Mouse (Mus musculus) stomach, postnatal 0 days (tissue): Measurements from ENCODE around the gene Abcf2. TPM values are rescaled to one million over a fixed set of nuclear protein-coding genes. Genes with fewer than 3 reads are reported as not detected.

Experiments
- ATAC-seq: fragments of 200-750 bp; cut with Nextera tagmentation; 2 replicates; pipeline ENCODE4 v1.8.0; 2017; ENCODE audit not compliant: low FRiP score, low TSS enrichment
- DNase-seq: peaks from one replicate; pipeline ENCODE4 v3.0.0-alpha.2; 2016; ENCODE audit warnings: low spot score
- H3K27ac ChIP-seq: fragments of 300-500 bp; sonication (generic); replicated peaks from 2 replicates; pipeline ENCODE4 v1.5.1; 2014; ENCODE audit warnings: mild to moderate bottlenecking, control low read depth
- H3K27me3 ChIP-seq: fragments of 300-500 bp; sonication (generic); 2 replicates; pipeline ENCODE4 v1.6.1; 2014; ENCODE audit warnings: low read length; ENCODE audit not compliant: control insufficient read depth, insufficient read depth
- H3K36me3 ChIP-seq: fragments of 300-500 bp; sonication (generic); 2 replicates; pipeline ENCODE4 v1.6.1; 2014; ENCODE audit warnings: low read length, mixed read lengths; ENCODE audit not compliant: control insufficient read depth, insufficient read depth
- H3K4me1 ChIP-seq: fragments of 300-500 bp; sonication (generic); replicated peaks from 2 replicates; pipeline ENCODE4 v1.6.1; 2014; ENCODE audit warnings: antibody characterized with exemption; ENCODE audit not compliant: control insufficient read depth, insufficient read depth
- H3K4me2 ChIP-seq: fragments of 300-500 bp; sonication (generic); replicated peaks from 2 replicates; pipeline ENCODE4 v1.6.1; 2014; ENCODE audit warnings: low read depth, mild to moderate bottlenecking, control low read depth, moderate library complexity
- H3K4me3 ChIP-seq: fragments of 300-500 bp; sonication (generic); 2 replicates; pipeline ENCODE4 v1.5.1; 2014; ENCODE audit warnings: low read depth, low read length, control low read depth
- H3K9ac ChIP-seq: fragments of 300-500 bp; sonication (generic); 2 replicates; pipeline ENCODE4 v1.6.1; 2014; ENCODE audit warnings: mild to moderate bottlenecking, low read length, control low read depth, mixed read lengths
- H3K9me3 ChIP-seq: fragments of 300-500 bp; sonication (generic); 2 replicates; pipeline ENCODE4 v1.6.1; 2016; ENCODE audit warnings: low read length; ENCODE audit not compliant: control insufficient read depth
- CTCF ChIP-seq: IDR thresholded peaks from 2 replicates; pipeline ENCODE4 v1.5.1; 2016; ENCODE audit warnings: antibody characterized with exemption, low read depth, mild to moderate bottlenecking, moderate library complexity
- EP300 ChIP-seq: optimal IDR thresholded peaks from 2 replicates; pipeline ENCODE3; 2016; ENCODE audit warnings: antibody characterized with exemption
- WGBS: fragments of 180-500 bp; shearing (Covaris S2); extraction: QIAGEN DNeasy Blood & Tissue Kit; methylation state at CpG from one replicate; pipeline ENCODE4 v1.1.7; 2014; 5-methylcytosine and 5-hydroxymethylcytosine counted together
- polyA plus RNA-seq: library from polyadenylated mRNA; unstranded; fragments of >200 nt; fragmentation: Nextera tagmentation; extraction: Ambion mirVana; gene quantifications from 2 replicates; pipeline ENCODE4 v1.2.1, GENCODE M21; 2015

Abcf2 gene
- polyA plus RNA-seq, 1 experiment from 2014 or later: 45.3 TPM

GRCm38 (mm10) chr5:24599137-24599536, 21.9 kb upstream of the Abcf2 start:
- no peaks in the 10 kb centered on the region for H3K27me3 ChIP-seq
- TF ChIP-seq EP300 (no peak), CTCF (no peak)
- ATAC-seq (no peak), DNase-seq (no peak)
- peak overlapping the region; percentile 47 for H3K4me3 ChIP-seq
- no peaks in the 10 kb centered on the region for H3K9me3 ChIP-seq
- WGBS: 26% methylated on average over 8 of the region's 8 CpGs
- H3K27ac ChIP-seq: no peak overlapping the region
- H3K9ac ChIP-seq: peak overlapping the region; percentile 18; the same call in 1 of the 2 replicates
- peaks cover 11% of the 10 kb centered on the region for H3K4me1 ChIP-seq
- H3K36me3 ChIP-seq: peaks cover 7% of the 10 kb centered on the region; the same call in 1 of the 2 replicates
- H3K4me2 ChIP-seq: peak overlapping the region; percentile 89

- peaks cover 7% of the 10 kb centered on the region; the same call in 1 of the 2 replicates for H3K36me3 ChIP-seq
- TF ChIP-seq CTCF (peak; percentile 69), EP300 (no peak)
- H3K4me3 ChIP-seq: peak overlapping the region; percentile 47
- H3K27ac ChIP-seq: no peak overlapping the region
- H3K9ac ChIP-seq: peak overlapping the region; percentile 61
- H3K4me1 ChIP-seq: peaks cover 8% of the 10 kb centered on the region
- H3K4me2 ChIP-seq: peak overlapping the region; percentile 89
- DNase-seq (peak; percentile 75), ATAC-seq (peak; percentile 17; the same call in 1 of the 2 replicates)
- no peaks in the 10 kb centered on the region for H3K9me3 ChIP-seq
- no peaks in the 10 kb centered on the region for H3K27me3 ChIP-seq
- under 1% methylated on average over 29 of the region's 41 CpGs for WGBS
Observed at GRCm38 (mm10) chr5:24598570-24599006, 21.3 kb upstream of the Abcf2 start.

- DNase-seq: no peak
- Histone ChIP-seq H3K4me3 (peak overlapping the region; percentile 47), H3K36me3 (peaks cover 7% of the 10 kb centered on the region; the same call in 1 of the 2 replicates), H3K4me2 (peak overlapping the region; percentile 89), H3K27me3 (no peaks in the 10 kb centered on the region), H3K9ac (peak overlapping the region; percentile 61), H3K4me1 (peaks cover 2% of the 10 kb centered on the region), H3K27ac (no peak overlapping the region), H3K9me3 (no peaks in the 10 kb centered on the region)
- TF ChIP-seq CTCF (no peak), EP300 (no peak)
- ATAC-seq: no peak
- 30% methylated on average over 14 of the region's 15 CpGs for WGBS
Observed at GRCm38 (mm10) chr5:24597901-24598569, 20.8 kb upstream of the Abcf2 start.

GRCm38 (mm10) chr5:24597221-24597728, 20.0 kb upstream of the Abcf2 start:
- H3K36me3 ChIP-seq: peaks cover 9% of the 10 kb centered on the region; the same call in 1 of the 2 replicates
- WGBS: 58% methylated on average over 2 of the region's 2 CpGs
- H3K27me3 ChIP-seq: no peaks in the 10 kb centered on the region
- TF ChIP-seq CTCF (peak; percentile 85), EP300 (no peak)
- DNase-seq (peak; percentile 83), ATAC-seq (peak; percentile 37; the same call in 1 of the 2 replicates)
- 0 out of 2 replicates have a peak overlapping the region, but pooled peaks have one; percentile 9 for H3K27ac ChIP-seq
- H3K9ac ChIP-seq: no peak overlapping the region
- no peak overlapping the region for H3K4me3 ChIP-seq
- no peak overlapping the region for H3K4me2 ChIP-seq
- H3K9me3 ChIP-seq: no peaks in the 10 kb centered on the region
- H3K4me1 ChIP-seq: peaks cover 2% of the 10 kb centered on the region; the same call in 1 of the 2 replicates

GRCm38 (mm10) chr5:24596519-24597171, 19.4 kb upstream of the Abcf2 start:
- H3K36me3 ChIP-seq: peaks cover 15% of the 10 kb centered on the region; the same call in 1 of the 2 replicates
- no peaks in the 10 kb centered on the region for H3K9me3 ChIP-seq
- peaks cover 2% of the 10 kb centered on the region; the same call in 1 of the 2 replicates for H3K4me1 ChIP-seq
- H3K4me2 ChIP-seq: no peak overlapping the region
- H3K27me3 ChIP-seq: no peaks in the 10 kb centered on the region
- no peak overlapping the region for H3K4me3 ChIP-seq
- WGBS: 41% methylated on average over 11 of the region's 11 CpGs
- H3K27ac ChIP-seq: 0 out of 2 replicates have a peak overlapping the region, but pooled peaks have one; percentile 9
- ATAC-seq (no peak), DNase-seq (no peak)
- no peak for TF ChIP-seq CTCF
- H3K9ac ChIP-seq: no peak overlapping the region
